Mouse (Mus musculus): Measurements from ENCODE around the gene Pde4b.

GRCm38 (mm10) chr4:102316699-102317285 lies 229.4 kb downstream of the Pde4b start:
- TF ChIP-seq MYOD1 (IDR thresholded peaks at IDR 0.05; ENCODE audit: control insufficient read depth, insufficient read length, low read depth) (no peak), MAX (IDR thresholded peaks at IDR 0.05) (no peak), CTCF (IDR thresholded peaks at IDR 0.05; ENCODE audit: control insufficient read depth, insufficient read depth, insufficient read length) (no peak), MYOG (IDR thresholded peaks at IDR 0.05; ENCODE audit: control insufficient read depth, extremely low read depth, insufficient read length) (no peak), USF1 (IDR thresholded peaks at IDR 0.05; ENCODE audit: low read depth) (no peak), FOSL1 (IDR thresholded peaks at IDR 0.05; ENCODE audit: insufficient read depth, low read length, poor library complexity, severe bottlenecking) (no peak)

Measured in C2C12 (cell line).